Mouse (Mus musculus) heart, adult 2 months (tissue): ENCODE results near the gene Npr3. TPM values are rescaled to one million over a fixed set of nuclear protein-coding genes. Genes with fewer than 3 reads are reported as not detected.
A peak's percentile ranks its signal among the peaks of the same experiment; 100 is the strongest.

Experiments
- DNase-seq, 2 experiments: peaks; one replicate each; pipeline ENCODE4 v3.0.0; 2021
- H3K27ac ChIP-seq: fragments of 200-600 bp; 2 replicates; pipeline ENCODE4 v1.8.1; 2022
- H3K27me3 ChIP-seq: fragments of 200-500 bp; 2 replicates; pipeline ENCODE4 v1.6.1; 2012; ENCODE audit warnings: mild to moderate bottlenecking, low read length, inconsistent platforms, mixed read lengths; ENCODE audit not compliant: control insufficient read depth, insufficient read depth
- H3K36me3 ChIP-seq: fragments of 200-500 bp; 2 replicates; pipeline ENCODE4 v1.6.1; 2012; ENCODE audit warnings: low read length, inconsistent platforms; ENCODE audit not compliant: control insufficient read depth, insufficient read depth
- H3K4me1 ChIP-seq: fragments of 200-500 bp; 2 replicates; pipeline ENCODE4 v1.6.1; 2011; ENCODE audit warnings: low read length; ENCODE audit not compliant: control insufficient read depth, insufficient read depth
- H3K4me3 ChIP-seq: fragments of 200-600 bp; 2 replicates; pipeline ENCODE4 v1.8.1; 2022
- H3K79me2 ChIP-seq: fragments of 200-500 bp; replicated peaks from 2 replicates; pipeline ENCODE4 v1.6.1; 2012; ENCODE audit warnings: mild to moderate bottlenecking, inconsistent platforms, low read length, moderate library complexity, mixed read lengths; ENCODE audit not compliant: control insufficient read depth, insufficient read depth
- H3K9ac ChIP-seq: fragments of 200-500 bp; 2 replicates; pipeline ENCODE4 v1.6.1; 2012; ENCODE audit warnings: low read depth, mild to moderate bottlenecking, control low read depth, inconsistent platforms, low read length, mixed read lengths
- CTCF ChIP-seq: fragments of 200-600 bp; IDR thresholded peaks from 2 replicates; pipeline ENCODE4 v1.8.1; 2022; ENCODE audit warnings: antibody characterized with exemption, mild to moderate bottlenecking, moderate library complexity
- EP300 ChIP-seq: fragments of 200-500 bp; IDR thresholded peaks from 2 replicates; pipeline ENCODE4 v1.6.1; 2011; ENCODE audit warnings: low read depth, low read length, control low read depth; ENCODE audit not compliant: insufficient read depth
- POLR2A ChIP-seq: fragments of 200-500 bp; IDR thresholded peaks from 2 replicates; pipeline ENCODE4 v1.6.1; 2011; ENCODE audit warnings: mild to moderate bottlenecking, low read depth, low read length, control low read depth; ENCODE audit not compliant: insufficient read depth
- WGBS: fragments of 180-500 bp; shearing (Covaris S2); methylation state at CpG from one replicate; pipeline ENCODE4 v1.1.7; 2018; 5-methylcytosine and 5-hydroxymethylcytosine counted together
- intact Hi-C: fragments of 180-260 bp; cut with DNase I; formaldehyde crosslinking; loops from one replicate; pipeline ENCODE4 v1.15.1; 2025
- long read RNA-seq: library from polyadenylated mRNA; stranded (forward); transcript quantifications from one replicate; pipeline ENCODE4 v2.0.0, GENCODE M21; 2021
- polyA plus RNA-seq: library from polyadenylated mRNA; depleted of rRNA; stranded (reverse); fragments of >200 nt; gene quantifications from 2 replicates; pipeline ENCODE4 v1.2.3, GENCODE M21; 2012; rRNA removed
- total RNA-seq, 2 experiments: library from RNA; stranded (reverse); gene quantifications; 2 replicates each; pipeline ENCODE4 v1.2.3; 2021

The Npr3 gene
- total RNA-seq: 10 to 100 TPM; 23.6 to 36.1 TPM
- 9.0 and 12.1 TPM in 2 replicates for polyA plus RNA-seq
- long read RNA-seq, full-length matches to known transcripts: 5 of 8 reads
- long read RNA-seq, partial matches to known transcripts: 0 of 8 reads
- long read RNA-seq, other reads (novel, unspliced or antisense): 3 of 8 reads

DNA sequence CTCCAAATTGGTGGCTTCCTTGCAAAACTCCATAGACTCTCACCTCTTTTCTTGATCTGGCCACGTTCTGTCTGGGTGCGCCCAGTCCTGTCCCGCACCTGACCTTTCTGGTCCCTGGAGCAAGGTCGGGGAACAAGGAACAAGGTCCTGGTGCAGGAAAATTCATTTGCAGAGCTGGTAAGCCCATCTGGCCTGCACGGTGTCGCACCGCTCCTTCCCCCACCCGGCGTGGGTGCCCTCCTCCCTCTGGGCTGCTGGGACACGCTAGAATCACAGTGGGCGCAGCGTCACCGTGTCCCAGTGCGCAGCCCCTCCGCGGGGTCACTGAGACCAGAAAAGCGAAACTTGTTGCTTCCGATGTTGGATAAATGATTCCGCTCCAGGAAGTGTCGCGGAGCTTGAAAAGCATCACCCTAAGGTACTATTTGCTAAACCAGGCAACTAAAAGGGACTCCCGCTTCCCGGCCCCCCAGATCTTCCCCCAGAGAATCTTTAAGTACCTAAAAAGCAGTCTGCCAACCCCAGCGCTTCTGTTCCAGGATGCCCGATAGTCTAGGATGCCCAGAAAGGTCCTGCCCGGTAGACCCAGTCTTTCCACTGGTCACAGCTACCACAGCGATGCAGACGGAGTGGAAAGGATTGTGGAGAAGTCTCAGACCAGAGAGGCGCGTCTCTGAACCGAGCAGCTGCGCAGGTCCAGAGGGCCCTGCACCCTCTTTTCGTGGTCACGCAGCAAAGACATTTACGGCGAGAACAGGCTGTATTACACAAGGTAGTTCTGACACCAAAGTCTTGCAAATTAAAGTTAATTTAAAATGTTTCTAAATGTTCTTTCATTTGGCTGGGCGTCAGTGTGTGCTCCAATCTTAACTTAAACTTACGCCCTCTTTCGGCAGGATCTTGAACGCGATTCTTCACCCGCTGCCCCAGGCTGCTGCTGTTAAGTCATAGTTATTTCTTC, at the start of gene Npr3:
Gene Npr3, minus strand, starts transcription at position 717 of the 961 bp plus-strand sequence.
- WGBS: under 1% methylated on average over 42 of the region's 42 CpGs
- Histone ChIP-seq H3K27me3 (peaks cover 3% of the 10 kb centered on the region; the same call in 1 of the 2 replicates), H3K4me3 (peak within 1 kb of the TSS; percentile 61), H3K36me3 (no peaks in the 10 kb centered on the region), H3K9ac (peak within 1 kb of the TSS; percentile 28), H3K27ac (peak within 1 kb of the TSS; percentile 54), H3K79me2 (no peaks in the 10 kb centered on the region), H3K4me1 (peaks cover 2% of the 10 kb centered on the region)
- TF ChIP-seq POLR2A: no peak
- no peak for TF ChIP-seq EP300
- peak; percentile 68 for TF ChIP-seq CTCF
- DNase-seq: peak; percentile 57 to 66
- intact Hi-C loops: loop anchor here (1.0 to 5.0 kb wide), 4 partner anchors 60 to 500 kb away; no protein-coding TSS in a partner anchor

DNA sequence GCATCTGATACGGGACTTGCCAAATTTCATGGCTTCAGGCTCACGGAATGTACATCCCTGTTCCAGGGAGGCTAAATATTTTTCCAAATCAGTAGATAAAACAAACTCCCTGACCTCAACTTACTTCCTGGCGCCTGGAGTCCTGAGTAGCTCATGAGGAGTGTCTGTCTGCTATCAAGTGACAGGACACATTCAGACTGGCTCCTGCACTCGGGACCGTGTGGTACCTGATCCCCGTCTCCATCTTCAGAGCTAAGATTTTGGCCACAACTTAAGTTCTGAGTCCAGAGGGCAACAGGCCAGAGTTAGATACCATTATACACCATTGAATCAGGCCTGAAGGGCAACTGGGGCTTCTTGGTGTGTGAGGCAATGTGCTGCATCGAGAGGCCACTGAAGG, 49.0 kb upstream of the Npr3 start:
- no peak for DNase-seq
- 54% methylated on average over 7 of the region's 7 CpGs for WGBS
- no peak overlapping the region for H3K4me3 ChIP-seq
- H3K4me1 ChIP-seq: no peaks in the 10 kb centered on the region
- TF ChIP-seq CTCF: no peak
- no peak for TF ChIP-seq EP300
- no peak for TF ChIP-seq POLR2A
- intact Hi-C loops: no loop called here
- no peak overlapping the region for H3K9ac ChIP-seq
- H3K27ac ChIP-seq: no peak overlapping the region
- H3K36me3 ChIP-seq: no peaks in the 10 kb centered on the region
- no peaks in the 10 kb centered on the region for H3K27me3 ChIP-seq
- H3K79me2 ChIP-seq: no peaks in the 10 kb centered on the region

DNA sequence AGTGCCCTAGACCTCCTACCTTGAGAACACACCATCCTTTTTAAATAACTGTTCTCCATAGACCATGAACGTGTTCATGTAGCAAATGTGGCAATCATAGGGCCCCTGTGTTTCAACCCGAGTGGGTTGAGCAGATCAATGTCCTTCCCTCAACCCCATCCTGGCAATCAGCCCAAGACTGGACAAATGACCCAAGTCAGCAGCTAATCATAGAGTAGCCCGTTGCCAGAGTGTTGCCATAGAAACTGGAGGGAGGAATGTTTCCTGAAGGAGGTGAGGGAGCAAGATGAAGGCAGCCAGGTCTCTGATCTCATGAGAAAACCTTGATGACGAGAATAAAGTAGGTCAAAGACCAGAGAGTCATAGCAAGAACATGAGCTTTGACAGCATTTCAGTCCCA, 47.1 kb upstream of the Npr3 start:
- Histone ChIP-seq H3K4me3 (no peak overlapping the region), H3K27me3 (no peaks in the 10 kb centered on the region), H3K79me2 (no peaks in the 10 kb centered on the region), H3K27ac (no peak overlapping the region), H3K4me1 (no peaks in the 10 kb centered on the region), H3K9ac (no peak overlapping the region), H3K36me3 (no peaks in the 10 kb centered on the region)
- 45% methylated on average over 4 of the region's 4 CpGs for WGBS
- TF ChIP-seq EP300: no peak
- TF ChIP-seq CTCF: no peak
- TF ChIP-seq POLR2A: no peak
- DNase-seq: no peak
- intact Hi-C loops: no loop called here

DNA sequence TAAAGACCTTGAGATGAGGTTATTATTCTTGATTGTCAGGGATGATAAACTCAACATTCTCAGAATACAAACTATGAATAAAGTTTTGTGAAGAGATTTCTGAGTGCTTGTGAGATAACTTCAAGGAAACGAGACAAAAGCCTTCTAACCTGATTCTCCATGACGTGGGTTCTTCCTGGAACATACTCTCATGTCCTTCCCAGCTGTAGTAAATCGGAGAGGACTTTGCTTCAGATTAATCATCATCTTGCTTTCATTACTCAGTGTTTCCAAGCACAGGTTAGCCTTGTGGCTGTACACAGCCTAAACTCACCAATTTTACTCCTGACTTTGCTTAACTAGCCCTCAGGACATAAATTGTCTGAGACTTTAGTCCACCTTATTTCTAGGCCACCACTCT, 45.1 kb upstream of the Npr3 start:
- Histone ChIP-seq H3K4me3 (no peak overlapping the region), H3K4me1 (no peaks in the 10 kb centered on the region), H3K27me3 (no peaks in the 10 kb centered on the region), H3K79me2 (no peaks in the 10 kb centered on the region), H3K36me3 (no peaks in the 10 kb centered on the region), H3K9ac (no peak overlapping the region), H3K27ac (no peak overlapping the region)
- WGBS: 48% methylated on average over 3 of the region's 3 CpGs
- no peak for TF ChIP-seq CTCF
- DNase-seq: no peak
- intact Hi-C loops: no loop called here

DNA sequence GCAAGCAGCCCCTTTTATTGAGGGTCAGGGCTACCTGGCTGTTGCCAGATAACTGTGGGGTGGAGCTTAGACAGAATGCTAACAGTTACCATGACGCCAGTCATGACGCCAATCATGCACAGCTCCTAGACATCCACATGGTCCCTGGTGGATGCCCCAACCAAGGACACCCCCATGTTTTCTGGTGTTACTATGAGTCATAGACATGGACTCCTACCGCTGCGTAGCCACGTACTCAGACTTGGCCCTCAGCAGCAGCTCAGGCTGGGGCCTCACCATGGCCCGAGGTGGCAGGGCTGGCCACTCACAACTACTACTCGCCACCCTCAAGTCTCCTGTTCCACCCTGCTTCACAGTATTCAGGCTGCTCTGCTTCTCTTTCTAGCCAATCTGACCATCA, 44.1 kb upstream of the Npr3 start:
- DNase-seq: no peak
- H3K36me3 ChIP-seq: no peaks in the 10 kb centered on the region
- H3K9ac ChIP-seq: no peak overlapping the region
- no peak overlapping the region for H3K4me3 ChIP-seq
- H3K79me2 ChIP-seq: no peaks in the 10 kb centered on the region
- TF ChIP-seq CTCF (no peak), EP300 (no peak), POLR2A (no peak)
- intact Hi-C loops: no loop called here
- no peaks in the 10 kb centered on the region for H3K27me3 ChIP-seq
- 92% methylated on average over 7 of the region's 7 CpGs for WGBS
- no peaks in the 10 kb centered on the region for H3K4me1 ChIP-seq
- H3K27ac ChIP-seq: no peak overlapping the region

DNA sequence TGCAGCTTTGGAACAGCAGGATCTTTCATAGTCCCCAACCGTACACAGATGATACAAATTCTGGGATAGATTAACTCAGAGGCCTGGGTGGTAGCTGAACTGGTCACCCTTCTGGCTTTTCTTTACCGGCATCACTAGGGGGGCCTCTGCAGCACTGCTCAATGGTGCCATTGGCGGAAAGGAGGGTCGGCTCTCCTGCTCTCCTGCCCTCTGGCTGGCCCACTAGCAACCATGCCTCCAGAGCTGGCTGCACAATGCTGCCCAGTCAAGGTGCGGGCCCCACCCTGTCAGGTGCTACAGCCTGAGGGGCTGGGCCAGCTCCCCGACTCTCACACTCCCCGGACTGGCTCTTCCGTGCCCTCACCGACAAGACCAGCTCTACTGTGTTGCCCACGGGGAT, 43.1 kb upstream of the Npr3 start:
- Histone ChIP-seq H3K4me1 (no peaks in the 10 kb centered on the region), H3K79me2 (no peaks in the 10 kb centered on the region), H3K9ac (no peak overlapping the region), H3K27ac (no peak overlapping the region), H3K4me3 (no peak overlapping the region), H3K27me3 (no peaks in the 10 kb centered on the region), H3K36me3 (no peaks in the 10 kb centered on the region)
- intact Hi-C loops: no loop called here
- WGBS: 88% methylated on average over 10 of the region's 10 CpGs
- TF ChIP-seq EP300 (no peak), POLR2A (no peak), CTCF (no peak)
- DNase-seq: no peak
